Mouse (Mus musculus): ENCODE measurements around the gene Tmem132b. TPM values are rescaled to one million over a fixed set of nuclear protein-coding genes. Genes with fewer than 3 reads are reported as not detected.
"Not testable (repeated sequence)": the region's sequence is repeated elsewhere in the genome, so short reads cannot be mapped to it uniquely, and the experiment has no call there.

Tmem132b gene
- 0.67 and 1.0 TPM in 2 replicates for polyA plus RNA-seq (2014; fragmentation: Nextera tagmentation; extraction: Ambion mirVana)

- 0 out of 2 replicates have a peak, but pooled peaks have one; percentile 19 for ATAC-seq (replicated peaks; ENCODE audit: low FRiP score)
- H3K4me1 ChIP-seq (replicated peaks; ENCODE audit: control insufficient read depth, insufficient read depth, low read length), result peaks cover 19% of the 10 kb centered on the region
- WGBS, result 3% methylated on average over 22 of the region's 25 CpGs
- H3K4me3 ChIP-seq (ENCODE audit: low read depth, low read length), result peak within 1 kb of the TSS; percentile 45
- H3K27me3 ChIP-seq (ENCODE audit: control insufficient read depth, insufficient read depth, low read length), result peaks cover 46% of the 10 kb centered on the region
- no peaks in the 10 kb centered on the region for H3K9me3 ChIP-seq (ENCODE audit: control insufficient read depth, low read length)
- peak within 1 kb of the TSS; percentile 84 for H3K4me2 ChIP-seq (ENCODE audit: low read depth, low read length, severe bottlenecking)
- no peak within 1 kb of the TSS for H3K27ac ChIP-seq (ENCODE audit: low read depth, low read length)
- no peaks in the 10 kb centered on the region for H3K36me3 ChIP-seq (ENCODE audit: control insufficient read depth, insufficient read depth, low read length)
- peak within 1 kb of the TSS; percentile 48 for H3K9ac ChIP-seq (ENCODE audit: low read length)
- DNase-seq (ENCODE audit: low spot score), result peak; percentile 72
Observed at GRCm38 (mm10) chr5:125531634-125532033, at the start of gene Tmem132b. Tmem132b (plus strand) TSS chr5:125531774.

GRCm38 (mm10) chr5:125482474-125482873 lies 49.1 kb upstream of the Tmem132b start:
- Histone ChIP-seq H3K27me3 (ENCODE audit: control insufficient read depth, insufficient read depth, low read length) (no peaks in the 10 kb centered on the region), H3K36me3 (ENCODE audit: control insufficient read depth, insufficient read depth, low read length) (peaks cover 7% of the 10 kb centered on the region; the same call in 1 of the 2 replicates), H3K9me3 (ENCODE audit: control insufficient read depth, low read length) (no peaks in the 10 kb centered on the region), H3K4me3 (ENCODE audit: low read depth, low read length) (no peak overlapping the region), H3K4me2 (ENCODE audit: low read depth, low read length, severe bottlenecking) (no peak overlapping the region), H3K27ac (ENCODE audit: low read depth, low read length) (no peak overlapping the region), H3K9ac (ENCODE audit: low read length) (no peak overlapping the region), H3K4me1 (replicated peaks; ENCODE audit: control insufficient read depth, insufficient read depth, low read length) (peaks cover 6% of the 10 kb centered on the region; the same call in 1 of the 2 replicates)
- 93% methylated on average over 7 of the region's 7 CpGs for WGBS
- DNase-seq (ENCODE audit: low spot score), result no peak
- no peak for ATAC-seq (replicated peaks; ENCODE audit: low FRiP score)

- Histone ChIP-seq H3K9ac (ENCODE audit: low read length) (no peak overlapping the region), H3K9me3 (ENCODE audit: control insufficient read depth, low read length) (no peaks in the 10 kb centered on the region), H3K27me3 (ENCODE audit: control insufficient read depth, insufficient read depth, low read length) (no peaks in the 10 kb centered on the region), H3K4me1 (replicated peaks; ENCODE audit: control insufficient read depth, insufficient read depth, low read length) (no peaks in the 10 kb centered on the region), H3K36me3 (ENCODE audit: control insufficient read depth, insufficient read depth, low read length) (peaks cover 7% of the 10 kb centered on the region; the same call in 1 of the 2 replicates), H3K4me2 (ENCODE audit: low read depth, low read length, severe bottlenecking) (no peak overlapping the region), H3K4me3 (ENCODE audit: low read depth, low read length) (no peak overlapping the region), H3K27ac (ENCODE audit: low read depth, low read length) (no peak overlapping the region)
- ATAC-seq (replicated peaks; ENCODE audit: low FRiP score), result no peak
- WGBS, result 78% methylated on average over 6 of the region's 6 CpGs
- no peak for DNase-seq (ENCODE audit: low spot score)
Observed at GRCm38 (mm10) chr5:125483712-125484611, 47.6 kb upstream of the Tmem132b start.

GRCm38 (mm10) chr5:125485031-125485778 lies 46.4 kb upstream of the Tmem132b start:
- ATAC-seq (replicated peaks; ENCODE audit: low FRiP score), result no peak
- H3K4me2 ChIP-seq (ENCODE audit: low read depth, low read length, severe bottlenecking), result no peak overlapping the region
- no peak overlapping the region for H3K9ac ChIP-seq (ENCODE audit: low read length)
- peaks cover 7% of the 10 kb centered on the region; the same call in 1 of the 2 replicates for H3K36me3 ChIP-seq (ENCODE audit: control insufficient read depth, insufficient read depth, low read length)
- H3K4me3 ChIP-seq (ENCODE audit: low read depth, low read length), result no peak overlapping the region
- no peak overlapping the region for H3K27ac ChIP-seq (ENCODE audit: low read depth, low read length)
- no peak for DNase-seq (ENCODE audit: low spot score)
- 90% methylated on average over 4 of the region's 4 CpGs for WGBS
- H3K27me3 ChIP-seq (ENCODE audit: control insufficient read depth, insufficient read depth, low read length), result no peaks in the 10 kb centered on the region
- H3K4me1 ChIP-seq (replicated peaks; ENCODE audit: control insufficient read depth, insufficient read depth, low read length), result no peaks in the 10 kb centered on the region
- no peaks in the 10 kb centered on the region for H3K9me3 ChIP-seq (ENCODE audit: control insufficient read depth, low read length)

GRCm38 (mm10) chr5:125486088-125486487 lies 45.5 kb upstream of the Tmem132b start:
- H3K4me1 ChIP-seq (replicated peaks; ENCODE audit: control insufficient read depth, insufficient read depth, low read length), result no peaks in the 10 kb centered on the region
- H3K9me3 ChIP-seq (ENCODE audit: control insufficient read depth, low read length), result no peaks in the 10 kb centered on the region
- no peak overlapping the region for H3K4me3 ChIP-seq (ENCODE audit: low read depth, low read length)
- H3K4me2 ChIP-seq (ENCODE audit: low read depth, low read length, severe bottlenecking), result no peak overlapping the region
- no peaks in the 10 kb centered on the region for H3K27me3 ChIP-seq (ENCODE audit: control insufficient read depth, insufficient read depth, low read length)
- H3K9ac ChIP-seq (ENCODE audit: low read length), result no peak overlapping the region
- H3K27ac ChIP-seq (ENCODE audit: low read depth, low read length), result no peak overlapping the region
- peaks cover 7% of the 10 kb centered on the region; the same call in 1 of the 2 replicates for H3K36me3 ChIP-seq (ENCODE audit: control insufficient read depth, insufficient read depth, low read length)
- WGBS, result 93% methylated on average over 1 of the region's 1 CpGs
- DNase-seq (ENCODE audit: low spot score) (no peak), ATAC-seq (replicated peaks; ENCODE audit: low FRiP score) (no peak)

GRCm38 (mm10) chr5:125487375-125488115 lies 44.0 kb upstream of the Tmem132b start:
- Histone ChIP-seq H3K4me1 (replicated peaks; ENCODE audit: control insufficient read depth, insufficient read depth, low read length) (no peaks in the 10 kb centered on the region), H3K27me3 (ENCODE audit: control insufficient read depth, insufficient read depth, low read length) (no peaks in the 10 kb centered on the region), H3K9ac (ENCODE audit: low read length) (no peak overlapping the region), H3K36me3 (ENCODE audit: control insufficient read depth, insufficient read depth, low read length) (peaks cover 7% of the 10 kb centered on the region; the same call in 1 of the 2 replicates), H3K4me3 (ENCODE audit: low read depth, low read length) (no peak overlapping the region), H3K9me3 (ENCODE audit: control insufficient read depth, low read length) (no peaks in the 10 kb centered on the region), H3K4me2 (ENCODE audit: low read depth, low read length, severe bottlenecking) (no peak overlapping the region), H3K27ac (ENCODE audit: low read depth, low read length) (peak overlapping the region; percentile 32; the same call in 1 of the 2 replicates)
- DNase-seq (ENCODE audit: low spot score) (no peak), ATAC-seq (replicated peaks; ENCODE audit: low FRiP score) (0 out of 2 replicates have a peak, but pooled peaks have one; percentile 33)
- WGBS, result 67% methylated on average over 11 of the region's 11 CpGs

GRCm38 (mm10) chr5:125488116-125488455 lies 43.5 kb upstream of the Tmem132b start:
- H3K27me3 ChIP-seq (ENCODE audit: control insufficient read depth, insufficient read depth, low read length), result no peaks in the 10 kb centered on the region
- H3K4me1 ChIP-seq (replicated peaks; ENCODE audit: control insufficient read depth, insufficient read depth, low read length), result no peaks in the 10 kb centered on the region
- H3K4me3 ChIP-seq (ENCODE audit: low read depth, low read length), result no peak overlapping the region
- no peak overlapping the region for H3K9ac ChIP-seq (ENCODE audit: low read length)
- H3K9me3 ChIP-seq (ENCODE audit: control insufficient read depth, low read length), result no peaks in the 10 kb centered on the region
- 82% methylated on average over 4 of the region's 4 CpGs for WGBS
- H3K4me2 ChIP-seq (ENCODE audit: low read depth, low read length, severe bottlenecking), result no peak overlapping the region
- H3K36me3 ChIP-seq (ENCODE audit: control insufficient read depth, insufficient read depth, low read length), result peaks cover 2% of the 10 kb centered on the region; the same call in 1 of the 2 replicates
- no peak overlapping the region for H3K27ac ChIP-seq (ENCODE audit: low read depth, low read length)
- DNase-seq (ENCODE audit: low spot score) (no peak), ATAC-seq (replicated peaks; ENCODE audit: low FRiP score) (no peak)

- H3K27me3 ChIP-seq (ENCODE audit: control insufficient read depth, insufficient read depth, low read length); H3K4me1 ChIP-seq (replicated peaks; ENCODE audit: control insufficient read depth, insufficient read depth, low read length); H3K27ac ChIP-seq (ENCODE audit: low read depth, low read length); H3K4me2 ChIP-seq (ENCODE audit: low read depth, low read length, severe bottlenecking); H3K36me3 ChIP-seq (ENCODE audit: control insufficient read depth, insufficient read depth, low read length); ATAC-seq (replicated peaks; ENCODE audit: low FRiP score); DNase-seq (ENCODE audit: low spot score); H3K9ac ChIP-seq (ENCODE audit: low read length); H3K9me3 ChIP-seq (ENCODE audit: control insufficient read depth, low read length); H3K4me3 ChIP-seq (ENCODE audit: low read depth, low read length): not testable (repeated sequence)
- 94% methylated on average over 5 of the region's 5 CpGs for WGBS
Observed at GRCm38 (mm10) chr5:125488953-125489352, 42.6 kb upstream of the Tmem132b start.

Data from forebrain, embryonic 11.5 days (tissue).